Mouse (Mus musculus): ENCODE measurements at regions not wholly inside any gene's neighbourhood (a gene's known extent, or its start where the extent isn't known, plus 50 kb on each side); places are given as distances from the start of the nearest gene placed in this dataset.

DNA sequence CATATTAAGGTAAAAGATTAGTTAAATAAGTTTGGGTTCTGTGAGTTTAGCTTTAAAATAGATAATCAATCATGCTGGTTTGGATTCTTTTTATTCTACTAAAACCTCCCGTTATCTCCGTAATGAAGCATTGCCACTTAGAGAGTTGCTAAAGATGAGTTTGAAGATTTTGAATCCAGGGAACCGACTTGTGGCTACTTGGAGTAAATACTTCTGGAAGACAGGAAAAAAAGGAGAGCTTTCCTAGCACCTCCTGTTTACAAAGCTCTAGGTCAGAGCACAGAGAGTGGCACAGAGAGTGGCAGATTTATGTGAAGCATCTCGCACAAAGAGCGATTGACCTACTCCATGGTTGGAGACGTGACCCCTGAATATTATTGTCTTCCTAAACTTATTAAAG lies 227.4 kb downstream of the Usp25 start:
- no peak for ATAC-seq (ENCODE audit: low FRiP score, low TSS enrichment)

DNA sequence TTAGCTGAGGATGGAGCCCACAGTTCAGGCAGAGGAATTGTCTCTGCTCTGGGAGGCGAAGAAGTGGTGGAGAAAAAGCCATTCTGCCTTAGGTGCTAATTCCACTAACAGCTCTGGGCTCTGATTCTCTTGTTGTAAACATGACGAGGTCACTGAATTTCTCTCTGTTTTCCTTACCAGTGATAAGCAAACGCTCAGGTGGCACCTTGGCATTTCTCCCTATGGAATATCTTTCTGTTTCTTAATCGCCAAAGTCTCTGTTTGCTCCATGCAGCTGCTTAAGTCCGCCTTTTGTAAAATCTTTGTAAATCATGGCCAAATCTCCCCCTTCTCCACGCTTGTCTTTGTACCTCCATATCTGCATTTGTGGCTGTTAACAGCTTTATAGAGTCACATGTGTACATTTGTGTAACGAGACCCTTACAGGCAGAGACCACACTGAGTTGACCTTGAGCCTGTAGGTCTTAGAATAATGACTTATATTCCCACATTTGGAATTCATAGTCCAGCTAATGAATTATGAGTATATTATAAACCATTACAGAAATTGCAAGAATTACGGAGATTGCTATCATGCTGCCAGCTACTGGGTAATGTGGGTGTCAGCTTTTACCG lies 225.8 kb downstream of the Usp25 start:
- Histone ChIP-seq H3K36me3 (ENCODE audit: control insufficient read depth, insufficient read depth, low read length) (no peaks in the 10 kb centered on the region), H3K4me2 (replicated peaks; ENCODE audit: low read depth) (no peak overlapping the region), H3K9me3 (ENCODE audit: control insufficient read depth, low read length) (no peaks in the 10 kb centered on the region), H3K4me3 (ENCODE audit: low read depth, low read length) (no peak overlapping the region), H3K27ac (replicated peaks) (no peak overlapping the region), H3K27me3 (ENCODE audit: control insufficient read depth, insufficient read depth, low read length) (no peaks in the 10 kb centered on the region), H3K9ac (ENCODE audit: low read length) (no peak overlapping the region), H3K4me1 (replicated peaks; ENCODE audit: control insufficient read depth, insufficient read depth) (no peaks in the 10 kb centered on the region)
- ATAC-seq (ENCODE audit: low FRiP score, low TSS enrichment) (no peak), DNase-seq (ENCODE audit: low spot score) (no peak)
- 48% methylated on average over 9 of the region's 9 CpGs for WGBS
- TF ChIP-seq CTCF (IDR thresholded peaks at IDR 0.05; ENCODE audit: low read depth) (no peak), EP300 (optimal IDR thresholded peaks at IDR 0.05) (no peak)

More for the DNA sequence above, 227.4 kb downstream of the Usp25 start:
- 73% methylated on average over 6 of the region's 6 CpGs for WGBS
- Histone ChIP-seq H3K36me3 (ENCODE audit: control insufficient read depth, insufficient read depth, low read length) (no peaks in the 10 kb centered on the region), H3K4me3 (ENCODE audit: low read depth, low read length) (no peak overlapping the region), H3K27ac (replicated peaks) (no peak overlapping the region), H3K9ac (ENCODE audit: low read length) (no peak overlapping the region), H3K4me2 (replicated peaks; ENCODE audit: low read depth) (no peak overlapping the region), H3K27me3 (ENCODE audit: control insufficient read depth, insufficient read depth, low read length) (no peaks in the 10 kb centered on the region), H3K9me3 (ENCODE audit: control insufficient read depth, low read length) (no peaks in the 10 kb centered on the region), H3K4me1 (replicated peaks; ENCODE audit: control insufficient read depth, insufficient read depth) (no peaks in the 10 kb centered on the region)
- DNase-seq (ENCODE audit: low spot score) = no peak
- TF ChIP-seq CTCF (IDR thresholded peaks at IDR 0.05; ENCODE audit: low read depth) (no peak), EP300 (optimal IDR thresholded peaks at IDR 0.05) (no peak)

- no peaks in the 10 kb centered on the region for H3K36me3 ChIP-seq (ENCODE audit: control insufficient read depth, insufficient read depth, low read length)
- no peak overlapping the region for H3K4me3 ChIP-seq (ENCODE audit: low read depth, low read length)
- no peak for TF ChIP-seq CTCF (IDR thresholded peaks at IDR 0.05; ENCODE audit: low read depth)
- TF ChIP-seq EP300 (optimal IDR thresholded peaks at IDR 0.05) = peak; percentile 55
- WGBS = 54% methylated on average over 13 of the region's 13 CpGs
- H3K27ac ChIP-seq (replicated peaks) = no peak overlapping the region
- H3K27me3 ChIP-seq (ENCODE audit: control insufficient read depth, insufficient read depth, low read length) = no peaks in the 10 kb centered on the region
- no peak; the same call in 1 of the 2 replicates for ATAC-seq (ENCODE audit: low FRiP score, low TSS enrichment)
- no peak overlapping the region for H3K4me2 ChIP-seq (replicated peaks; ENCODE audit: low read depth)
- no peaks in the 10 kb centered on the region for H3K4me1 ChIP-seq (replicated peaks; ENCODE audit: control insufficient read depth, insufficient read depth)
- H3K9ac ChIP-seq (ENCODE audit: low read length) = no peak overlapping the region
- no peaks in the 10 kb centered on the region for H3K9me3 ChIP-seq (ENCODE audit: control insufficient read depth, low read length)
- no peak for DNase-seq (ENCODE audit: low spot score)
Measured at GRCm38 (mm10) chr16:77238358-77239175, 225.1 kb downstream of the Usp25 start.

DNA sequence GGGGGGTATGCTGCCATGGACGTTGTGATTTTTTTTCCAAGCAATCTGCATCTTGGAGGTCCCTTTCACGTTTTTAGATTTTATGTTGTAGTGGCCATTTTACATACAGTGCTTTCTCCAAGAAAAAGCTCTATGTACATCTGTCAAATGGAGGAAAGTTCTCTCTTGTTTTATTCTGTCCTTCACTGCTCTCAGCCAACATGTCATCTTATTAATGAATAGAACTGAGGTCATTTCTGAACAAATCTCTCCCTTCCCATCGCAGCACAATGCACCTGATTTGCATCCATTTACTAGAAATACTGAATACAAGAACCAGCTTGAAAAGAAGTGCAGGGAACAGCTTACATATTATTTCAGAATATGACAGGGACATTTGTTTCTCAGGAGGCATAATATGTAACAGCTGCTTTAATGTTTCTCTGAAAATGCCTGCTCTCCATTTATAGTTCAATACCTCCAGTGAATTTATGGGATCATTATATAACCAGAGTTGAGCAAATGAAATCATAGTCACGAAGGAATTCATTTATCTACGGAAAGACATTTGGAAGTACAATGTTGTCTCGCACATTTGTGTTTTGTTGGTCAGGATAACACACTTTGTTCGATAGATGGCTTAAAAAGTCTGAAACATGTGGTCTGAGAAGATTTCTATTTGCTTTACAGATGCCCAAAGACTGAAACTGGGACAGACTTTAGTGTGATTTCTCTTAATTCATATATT lies 224.3 kb downstream of the Usp25 start:
- Histone ChIP-seq H3K4me2 (replicated peaks; ENCODE audit: low read depth) (0 out of 2 replicates have a peak overlapping the region, but pooled peaks have one; percentile 49), H3K9ac (ENCODE audit: low read length) (no peak overlapping the region), H3K9me3 (ENCODE audit: control insufficient read depth, low read length) (no peaks in the 10 kb centered on the region), H3K4me1 (replicated peaks; ENCODE audit: control insufficient read depth, insufficient read depth) (no peaks in the 10 kb centered on the region), H3K36me3 (ENCODE audit: control insufficient read depth, insufficient read depth, low read length) (no peaks in the 10 kb centered on the region), H3K4me3 (ENCODE audit: low read depth, low read length) (no peak overlapping the region), H3K27ac (replicated peaks) (no peak overlapping the region), H3K27me3 (ENCODE audit: control insufficient read depth, insufficient read depth, low read length) (no peaks in the 10 kb centered on the region)
- TF ChIP-seq CTCF (IDR thresholded peaks at IDR 0.05; ENCODE audit: low read depth) (no peak), EP300 (optimal IDR thresholded peaks at IDR 0.05) (no peak)
- WGBS = 56% methylated on average over 7 of the region's 7 CpGs
- no peak for DNase-seq (ENCODE audit: low spot score)
- no peak for ATAC-seq (ENCODE audit: low FRiP score, low TSS enrichment)

DNA sequence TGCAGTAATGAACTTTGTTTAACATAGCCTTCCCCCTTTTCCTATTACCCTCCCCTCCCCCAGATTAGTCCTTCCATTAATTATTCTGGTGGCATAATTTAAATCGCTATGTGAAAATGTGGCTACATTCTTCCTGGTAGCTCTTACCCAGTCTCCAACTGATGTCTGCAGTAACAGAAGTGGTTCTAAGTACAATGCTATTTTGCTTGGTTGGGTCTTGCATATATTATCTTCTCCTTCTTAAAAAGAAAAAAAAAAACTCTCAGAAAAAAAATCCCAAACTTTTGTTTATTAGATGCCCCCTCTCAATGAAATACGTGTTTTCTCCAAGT lies 223.7 kb downstream of the Usp25 start:
- no peak for DNase-seq (ENCODE audit: low spot score)
- no peaks in the 10 kb centered on the region for H3K9me3 ChIP-seq (ENCODE audit: control insufficient read depth, low read length)
- H3K36me3 ChIP-seq (ENCODE audit: control insufficient read depth, insufficient read depth, low read length) = no peaks in the 10 kb centered on the region
- 48% methylated on average over 2 of the region's 2 CpGs for WGBS
- H3K4me2 ChIP-seq (replicated peaks; ENCODE audit: low read depth) = peak overlapping the region; percentile 49
- TF ChIP-seq EP300 (optimal IDR thresholded peaks at IDR 0.05) = no peak
- TF ChIP-seq CTCF (IDR thresholded peaks at IDR 0.05; ENCODE audit: low read depth) = no peak
- no peak overlapping the region; the same call in 1 of the 2 replicates for H3K9ac ChIP-seq (ENCODE audit: low read length)
- no peaks in the 10 kb centered on the region for H3K4me1 ChIP-seq (replicated peaks; ENCODE audit: control insufficient read depth, insufficient read depth)
- H3K27ac ChIP-seq (replicated peaks) = no peak overlapping the region
- H3K27me3 ChIP-seq (ENCODE audit: control insufficient read depth, insufficient read depth, low read length) = no peaks in the 10 kb centered on the region
- ATAC-seq (ENCODE audit: low FRiP score, low TSS enrichment) = no peak
- peak overlapping the region; percentile 31 for H3K4me3 ChIP-seq (ENCODE audit: low read depth, low read length)
